Mouse (Mus musculus): ENCODE measurements around the gene Ifna16.

Ifna16 gene

GRCm38 (mm10) chr4:88676824-88677223 is at the start of gene Ifna16:
Gene Ifna16, minus strand, starts transcription at chr4:88676924.
- no peak for DNase-seq

DNA sequence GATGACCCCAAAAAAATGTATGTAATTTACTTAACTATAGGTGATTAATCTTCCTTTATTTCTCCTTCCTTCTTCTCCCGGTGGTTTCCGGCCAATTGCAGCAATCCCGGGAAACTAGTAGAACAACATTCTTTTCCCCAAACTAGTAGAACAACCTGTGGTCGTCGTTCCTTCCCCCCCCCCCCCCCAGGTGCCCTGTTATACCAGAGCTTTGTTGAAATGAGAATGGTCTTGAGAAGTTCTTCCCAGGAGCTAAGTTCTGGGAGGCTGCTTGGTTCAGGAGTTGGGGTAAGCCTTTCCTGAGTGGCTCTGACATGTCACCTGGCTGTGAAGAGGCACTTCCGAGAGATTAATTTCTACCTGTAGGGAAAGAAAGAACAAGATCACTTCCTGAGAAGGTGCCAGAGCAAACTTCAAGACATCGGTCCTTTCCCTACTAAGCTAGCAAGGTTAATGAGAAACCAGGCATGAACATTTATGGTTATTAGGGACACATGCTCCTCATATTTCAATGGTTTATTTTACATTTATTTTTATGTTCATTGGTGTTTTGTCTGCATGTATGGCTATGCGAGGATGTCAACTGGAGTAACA is 46.9 kb upstream of the Ifna16 start:
- no peak for DNase-seq

DNA sequence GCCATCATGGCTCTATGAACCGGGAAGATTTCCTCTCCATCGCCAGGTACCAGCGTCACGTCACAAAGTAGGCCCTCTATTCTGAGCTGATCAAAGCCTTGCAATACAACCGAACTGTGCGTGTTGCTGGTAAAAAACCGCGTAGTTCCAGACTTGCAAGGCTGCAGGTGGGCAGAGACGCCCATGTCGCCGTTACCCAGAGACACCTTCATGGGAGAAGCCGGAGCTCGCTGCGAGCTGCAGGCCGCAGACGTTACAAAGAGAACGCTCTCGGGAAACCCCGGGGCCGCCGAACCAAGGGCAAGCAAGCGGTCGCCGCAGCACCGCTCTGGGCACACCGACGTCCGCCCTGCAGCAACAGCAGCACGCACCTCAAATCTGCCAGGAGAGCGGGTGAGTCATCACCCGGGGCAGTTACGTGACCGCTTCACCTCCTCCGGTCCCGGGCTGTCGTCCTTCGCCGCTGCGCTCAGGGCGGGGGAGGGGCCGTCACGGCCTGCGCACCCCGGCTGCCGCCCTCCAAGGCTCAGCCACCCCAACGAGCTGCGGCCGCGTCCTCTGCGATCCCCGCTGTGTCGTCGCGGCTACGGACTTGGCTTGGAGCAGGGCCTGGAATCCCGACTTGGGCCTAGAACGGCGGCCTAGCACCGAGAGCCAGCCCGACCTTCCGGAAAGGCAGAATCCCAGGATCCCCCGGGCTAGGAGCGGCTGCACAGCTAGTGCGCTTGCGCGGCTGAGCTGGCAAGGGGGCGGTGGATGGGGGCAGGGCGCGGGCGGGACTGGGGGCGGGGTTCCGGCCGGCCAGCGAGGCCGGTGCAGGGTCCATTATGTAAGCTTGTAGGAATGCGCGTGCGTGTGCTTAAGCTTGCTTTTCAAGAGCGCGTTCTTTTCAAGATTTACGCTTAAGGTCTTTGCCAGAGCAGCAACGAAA is 45.3 kb upstream of the Ifna16 start, which contains the start of the genes Gm26566 and Klhl9:
TSS of gene Gm26566 (plus strand) at position 15 of the 931 bp plus-strand sequence.
TSS of gene Klhl9 (minus strand) at position 675 of the 931 bp plus-strand sequence.
- DNase-seq, result peak; percentile 90

DNA sequence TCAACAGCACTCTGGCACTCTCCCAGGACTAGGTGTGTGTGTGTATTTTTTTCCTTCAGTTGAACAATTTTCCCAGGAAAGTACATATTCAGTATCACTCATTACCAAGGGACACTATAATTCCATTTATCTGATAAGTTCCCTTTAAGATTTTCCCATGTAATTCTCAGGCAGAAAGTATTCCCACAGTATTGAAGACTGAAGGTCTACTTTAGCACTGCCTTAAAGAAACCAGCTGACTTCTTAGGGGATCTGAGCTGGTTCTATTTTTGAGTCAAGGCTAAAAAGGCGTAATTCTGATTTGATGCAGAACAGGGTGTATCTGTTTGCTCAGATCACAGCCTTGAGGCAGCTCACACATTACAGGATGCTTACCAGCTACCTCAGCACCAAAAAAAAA is 42.0 kb upstream of the Ifna16 start:
- no peak for DNase-seq

GRCm38 (mm10) chr4:88715059-88715458 is 38.3 kb upstream of the Ifna16 start:
- DNase-seq, result no peak

DNA sequence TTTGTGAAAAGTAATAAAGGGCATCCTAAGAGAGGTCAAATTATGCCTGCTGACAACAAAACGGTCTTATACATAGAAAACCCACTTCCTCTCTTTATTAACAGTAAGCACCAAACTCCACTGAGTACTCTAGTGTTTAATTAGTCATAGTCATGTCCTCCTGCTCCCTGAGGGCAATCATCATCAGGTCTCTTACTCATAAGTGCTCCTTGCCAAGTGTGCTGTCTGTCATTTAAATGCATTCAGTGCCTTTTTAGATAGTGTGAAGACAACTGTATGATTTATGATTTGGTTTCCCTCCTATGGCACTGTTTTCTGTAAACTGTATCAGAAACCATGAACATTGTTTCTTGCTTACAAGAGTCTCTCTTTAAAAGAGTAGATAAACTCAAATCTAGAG is 37.6 kb upstream of the Ifna16 start:
- no peak for DNase-seq

- no peak for DNase-seq
Observed at GRCm38 (mm10) chr4:88707128-88707826, 30.6 kb upstream of the Ifna16 start.

DNA sequence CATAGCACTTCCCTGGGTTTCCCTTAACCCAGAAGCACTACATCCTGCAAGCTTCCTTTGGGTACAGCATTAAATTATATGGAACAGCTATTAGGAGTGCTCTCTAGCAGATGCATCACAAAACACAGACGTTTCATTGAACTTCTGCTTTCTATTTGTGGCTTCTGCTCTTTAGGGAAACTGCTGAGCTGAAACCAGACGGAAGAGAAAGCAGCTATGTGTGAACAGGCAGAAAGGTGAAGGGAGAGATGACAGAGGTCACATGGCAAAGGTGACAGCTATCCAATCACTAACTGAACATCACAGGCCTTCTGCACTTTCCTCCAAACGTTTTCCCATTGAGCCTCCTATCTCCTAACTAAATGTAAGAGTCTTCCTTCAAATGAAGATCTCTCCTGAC is 29.2 kb upstream of the Ifna16 start:
- DNase-seq, result no peak

GRCm38 (mm10) chr4:88699301-88699700 is 22.6 kb upstream of the Ifna16 start:
- no peak for DNase-seq

DNA sequence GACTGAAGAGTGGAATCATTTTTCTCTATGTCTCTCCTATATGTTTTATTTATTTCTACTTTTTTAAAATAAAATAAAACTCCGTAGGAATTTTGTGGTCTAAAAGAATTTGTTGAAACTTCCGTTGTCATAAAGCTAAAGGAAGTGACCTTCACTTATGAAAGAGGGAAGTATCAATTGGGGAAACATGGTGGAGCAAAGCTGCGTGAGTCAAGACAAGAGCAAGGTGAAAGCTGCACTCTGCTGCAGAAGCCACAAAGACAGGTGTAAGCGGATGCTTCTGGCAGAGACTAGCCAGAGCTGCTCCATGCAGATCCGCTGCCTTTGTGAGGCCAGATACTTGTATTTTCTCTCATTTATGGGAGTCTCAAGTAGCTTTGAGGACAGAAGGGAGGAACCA is 22.1 kb upstream of the Ifna16 start:
- DNase-seq, result no peak

DNA sequence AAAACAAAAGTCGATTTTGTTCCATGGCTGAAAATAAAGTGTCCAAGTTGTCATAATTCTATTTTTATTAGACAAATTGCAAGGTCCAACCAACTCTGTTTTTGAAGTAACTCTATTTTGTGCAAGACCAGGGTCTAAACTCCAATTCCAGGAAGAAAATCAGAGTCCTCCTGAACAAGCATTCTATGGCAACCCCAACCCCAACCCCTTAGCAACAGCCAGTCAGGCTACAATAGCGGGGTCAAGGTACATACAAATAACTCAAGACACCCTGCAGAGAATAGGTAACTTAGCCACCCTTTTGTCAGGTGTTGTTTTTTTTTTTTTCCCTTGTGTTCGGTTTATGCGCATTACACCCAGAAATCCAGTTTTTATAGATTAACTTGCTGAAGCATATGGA is 21.0 kb upstream of the Ifna16 start:
- DNase-seq, result no peak

DNA sequence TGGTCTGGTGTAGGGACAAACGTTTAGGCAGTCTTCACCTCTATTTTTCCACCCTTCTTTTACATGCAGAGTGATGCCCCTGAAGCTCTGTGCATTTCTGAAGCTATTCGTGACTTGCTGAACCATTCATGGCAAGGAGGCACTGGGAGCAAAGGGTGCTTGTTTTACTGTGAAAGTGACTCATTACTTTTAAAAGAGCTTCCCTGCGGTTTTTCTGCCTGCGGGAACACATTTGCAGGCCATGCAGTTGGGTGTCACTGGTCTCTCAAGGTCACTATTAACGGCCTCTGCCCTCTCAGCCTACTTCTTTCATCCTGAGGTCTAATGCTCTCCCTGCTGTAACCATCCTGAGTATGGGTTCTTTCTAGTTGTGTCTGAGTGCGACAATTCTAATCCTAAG is 20.4 kb upstream of the Ifna16 start:
- DNase-seq, result no peak

DNA sequence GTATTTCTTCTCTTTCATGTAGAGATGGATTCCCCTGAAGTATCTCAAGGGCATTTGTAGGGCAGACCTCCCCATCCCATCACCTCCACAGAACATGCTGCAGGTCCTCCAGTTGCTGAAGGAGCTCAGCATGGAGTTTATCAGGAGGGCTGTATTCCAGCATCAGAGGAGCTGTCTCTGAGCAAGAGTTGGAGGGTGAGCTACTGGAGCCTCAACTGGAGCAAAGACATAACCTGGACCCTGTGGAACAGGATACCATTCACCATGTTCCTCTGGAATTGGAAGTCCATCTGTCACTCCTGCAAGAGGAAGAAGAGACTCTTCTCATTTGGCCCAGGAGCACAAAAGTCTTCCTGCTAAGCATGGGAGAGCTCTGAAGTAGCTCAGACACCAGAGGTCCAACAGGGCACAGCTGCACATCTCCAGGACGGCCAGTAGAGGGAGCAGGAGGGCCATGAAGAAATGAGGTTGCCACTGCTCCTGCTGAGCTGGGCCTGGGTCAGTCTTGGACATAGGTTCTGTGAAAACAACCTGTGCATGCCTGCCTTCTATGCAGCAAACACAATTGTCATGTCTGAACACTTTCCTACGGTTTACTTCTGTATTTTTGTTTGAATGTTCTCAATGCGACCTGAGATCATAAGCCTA is 19.6 kb upstream of the Ifna16 start:
- peak; percentile 38 for DNase-seq

DNA sequence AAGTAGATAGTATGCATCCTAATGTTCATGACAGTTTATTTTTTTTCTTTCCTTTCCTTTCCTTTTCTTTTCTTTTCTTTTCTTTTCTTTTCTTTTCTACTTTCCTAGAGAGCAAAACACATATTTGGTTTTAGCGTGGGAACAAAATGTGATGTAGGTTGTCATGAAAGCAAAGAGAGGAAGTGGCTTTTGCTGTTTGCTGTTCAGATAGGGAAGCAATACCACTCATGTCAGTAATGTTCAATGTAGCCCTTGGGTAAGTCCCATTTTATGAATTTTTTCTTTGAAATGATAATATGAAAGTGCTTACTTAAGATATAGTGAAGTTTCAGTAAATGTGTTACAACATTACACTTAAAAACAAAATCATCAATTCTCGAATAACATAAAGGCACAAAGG is 16.7 kb upstream of the Ifna16 start:
- no peak for DNase-seq

DNA sequence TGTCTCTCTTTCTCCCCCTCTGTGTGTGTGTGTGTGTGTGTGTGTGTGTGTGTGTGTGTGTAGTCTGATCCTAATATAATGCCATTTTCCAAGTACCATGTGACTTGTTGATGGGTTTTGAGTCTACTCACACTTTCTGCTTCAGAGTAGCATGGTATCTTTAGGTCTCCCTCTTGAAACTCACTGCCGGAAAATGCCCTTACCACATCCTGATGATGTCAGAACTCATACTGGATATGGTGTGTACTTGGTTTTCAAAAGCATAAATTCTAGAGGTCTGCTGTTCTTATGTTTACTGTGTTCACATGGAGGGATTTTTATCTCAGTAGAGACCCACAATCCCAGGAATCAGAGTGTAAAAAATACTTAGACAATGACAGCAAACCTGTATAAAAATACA is 15.8 kb upstream of the Ifna16 start:
- DNase-seq, result no peak

- no peak for DNase-seq
Observed at GRCm38 (mm10) chr4:88691259-88691658, 14.5 kb upstream of the Ifna16 start, which contains the start of gene Ifnab. Gene Ifnab, minus strand, starts transcription at chr4:88691359.

DNA sequence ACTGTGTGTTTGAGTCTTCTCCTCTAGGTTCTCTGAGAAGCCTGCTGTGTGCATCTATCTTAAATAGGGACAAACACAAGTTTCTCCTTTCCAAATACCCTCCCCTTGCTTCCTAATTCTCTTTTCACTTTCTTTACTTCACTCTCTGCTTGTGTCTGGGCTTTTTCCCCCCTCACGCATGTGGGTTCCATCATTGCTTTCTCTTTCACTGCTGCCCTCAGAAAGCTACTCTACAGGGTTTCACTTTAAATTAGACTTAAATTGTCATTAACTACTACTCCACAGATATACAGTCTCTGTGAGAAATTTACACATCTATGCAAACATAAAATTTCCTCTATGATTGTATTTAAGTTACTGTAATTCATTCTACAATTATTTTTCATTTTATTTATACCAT is 7.1 kb upstream of the Ifna16 start, which contains the start of gene Ifna2:
TSS of gene Ifna2 (minus strand) at position 101 of the 400 bp plus-strand sequence.
- DNase-seq, result no peak

DNA sequence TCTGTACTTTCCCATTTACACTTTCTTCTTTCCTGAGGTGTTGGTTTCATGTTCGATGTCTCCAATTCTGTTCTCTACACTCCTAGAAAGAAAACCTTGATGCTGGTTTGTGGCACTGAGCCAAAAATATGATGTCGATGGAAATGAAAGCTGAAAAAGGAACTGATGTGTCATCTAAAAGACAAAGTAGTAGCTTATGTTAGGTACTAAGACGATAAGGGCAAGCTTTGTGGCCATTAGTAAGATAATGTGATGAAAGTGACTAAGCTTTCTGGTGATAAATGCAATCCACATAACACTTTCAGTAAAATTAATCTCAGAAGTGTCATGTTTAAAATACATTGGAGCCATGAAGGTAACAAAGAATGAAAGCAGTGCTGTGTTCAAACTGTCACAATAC is 4.6 kb upstream of the Ifna16 start:
- no peak for DNase-seq

DNA sequence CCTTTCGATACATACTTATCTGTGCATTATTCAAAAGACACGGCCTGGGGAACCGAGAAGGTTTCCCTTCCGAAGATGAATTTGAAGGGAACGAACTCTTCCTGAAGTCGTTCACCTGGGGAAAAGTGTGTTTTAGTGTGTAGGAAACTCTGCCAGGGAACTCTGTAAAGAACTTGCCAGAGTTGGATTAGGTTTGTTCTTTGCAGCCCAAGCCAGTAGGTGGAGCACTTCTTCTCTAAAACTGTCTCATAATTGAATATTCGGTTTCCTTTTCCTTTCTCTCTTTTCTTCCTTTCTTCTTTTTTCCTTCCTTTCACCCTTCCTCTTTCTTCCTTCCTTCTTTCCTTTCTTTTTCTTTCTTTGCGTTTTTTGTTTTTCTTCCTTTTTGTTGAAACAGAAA is 3.6 kb upstream of the Ifna16 start:
- no peak for DNase-seq

- no peak for DNase-seq
Observed at GRCm38 (mm10) chr4:88655461-88655860, 21.3 kb downstream of the Ifna16 start.

GRCm38 (mm10) chr4:88653644-88654043 is 23.1 kb downstream of the Ifna16 start:
- no peak for DNase-seq

GRCm38 (mm10) chr4:88644359-88644758 is 32.4 kb downstream of the Ifna16 start, which contains the start of gene Ifna13:
Gene Ifna13, minus strand, starts transcription at chr4:88644459.
- no peak for DNase-seq

DNA sequence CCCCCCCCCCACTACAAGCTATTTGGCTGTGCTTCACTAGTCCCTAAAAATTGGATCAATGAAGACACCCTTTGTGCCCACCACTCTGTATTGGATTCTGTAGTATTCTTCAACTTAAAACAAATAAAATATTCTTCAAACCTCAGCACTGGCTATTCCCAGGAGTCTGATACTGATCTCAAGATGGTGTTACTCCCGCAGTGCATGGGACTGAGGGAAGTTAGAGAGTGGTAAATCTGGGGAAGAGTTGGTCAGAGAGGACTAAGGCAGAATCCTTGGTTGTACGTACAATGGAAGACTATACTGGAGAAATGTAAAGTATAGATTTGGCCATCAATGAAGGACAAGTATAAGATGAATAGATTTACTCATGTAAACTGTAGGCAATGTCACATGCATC is 34.2 kb downstream of the Ifna16 start:
- no peak for DNase-seq
